Mouse (Mus musculus): ENCODE measurements around the gene Ascl1.

- TF ChIP-seq CTCF (IDR thresholded peaks at IDR 0.05) (no peak), EP300 (IDR thresholded peaks at IDR 0.05) (no peak)
Observed at GRCm38 (mm10) chr10:87488429-87489145, 4.9 kb downstream of the Ascl1 start.
